Mouse (Mus musculus) hindbrain, embryonic 12.5 days (tissue): Measurements from ENCODE around the gene Clgn. TPM values are rescaled to one million over a fixed set of nuclear protein-coding genes. Genes with fewer than 3 reads are reported as not detected.

Experiments used
- ATAC-seq: fragments of 200-750 bp; cut with Nextera tagmentation; 2 replicates; pipeline ENCODE4 v1.8.0; 2017; ENCODE audit warnings: moderate TSS enrichment; ENCODE audit not compliant: low FRiP score
- H3K27ac ChIP-seq: fragments of 300-500 bp; sonication (generic); 2 replicates; pipeline ENCODE4 v1.5.1; 2016; ENCODE audit warnings: mild to moderate bottlenecking
- H3K27me3 ChIP-seq: fragments of 300-500 bp; sonication (generic); 2 replicates; pipeline ENCODE4 v1.6.1; 2016; ENCODE audit warnings: mild to moderate bottlenecking
- H3K36me3 ChIP-seq: fragments of 300-500 bp; sonication (generic); 2 replicates; pipeline ENCODE4 v1.6.1; 2016; ENCODE audit warnings: mild to moderate bottlenecking
- H3K4me1 ChIP-seq: fragments of 300-500 bp; sonication (generic); 2 replicates; pipeline ENCODE4 v1.6.1; 2016
- H3K4me2 ChIP-seq: fragments of 300-500 bp; sonication (generic); replicated peaks from 2 replicates; pipeline ENCODE4 v1.6.1; 2016; ENCODE audit warnings: mild to moderate bottlenecking
- H3K4me3 ChIP-seq: fragments of 300-500 bp; sonication (generic); 2 replicates; pipeline ENCODE4 v1.5.1; 2016; ENCODE audit warnings: mild to moderate bottlenecking
- H3K9ac ChIP-seq: fragments of 300-500 bp; sonication (generic); 2 replicates; pipeline ENCODE4 v1.6.1; 2016; ENCODE audit warnings: mild to moderate bottlenecking, moderate library complexity
- H3K9me3 ChIP-seq: fragments of 300-500 bp; sonication (generic); replicated peaks from 2 replicates; pipeline ENCODE4 v1.6.1; 2016; ENCODE audit warnings: mild to moderate bottlenecking
- WGBS: fragments of 180-500 bp; shearing (Covaris S2); methylation state at CpG from one replicate; pipeline ENCODE4 v1.1.7; 2016; 5-methylcytosine and 5-hydroxymethylcytosine counted together
- polyA plus RNA-seq: library from polyadenylated mRNA; unstranded; fragments of >200 nt; fragmentation: Nextera tagmentation; extraction: Ambion mirVana; gene quantifications from 2 replicates; pipeline ENCODE4 v1.2.1, GENCODE M21; 2016

Gene Clgn
- 6.0 and 6.6 TPM in 2 replicates for polyA plus RNA-seq

DNA sequence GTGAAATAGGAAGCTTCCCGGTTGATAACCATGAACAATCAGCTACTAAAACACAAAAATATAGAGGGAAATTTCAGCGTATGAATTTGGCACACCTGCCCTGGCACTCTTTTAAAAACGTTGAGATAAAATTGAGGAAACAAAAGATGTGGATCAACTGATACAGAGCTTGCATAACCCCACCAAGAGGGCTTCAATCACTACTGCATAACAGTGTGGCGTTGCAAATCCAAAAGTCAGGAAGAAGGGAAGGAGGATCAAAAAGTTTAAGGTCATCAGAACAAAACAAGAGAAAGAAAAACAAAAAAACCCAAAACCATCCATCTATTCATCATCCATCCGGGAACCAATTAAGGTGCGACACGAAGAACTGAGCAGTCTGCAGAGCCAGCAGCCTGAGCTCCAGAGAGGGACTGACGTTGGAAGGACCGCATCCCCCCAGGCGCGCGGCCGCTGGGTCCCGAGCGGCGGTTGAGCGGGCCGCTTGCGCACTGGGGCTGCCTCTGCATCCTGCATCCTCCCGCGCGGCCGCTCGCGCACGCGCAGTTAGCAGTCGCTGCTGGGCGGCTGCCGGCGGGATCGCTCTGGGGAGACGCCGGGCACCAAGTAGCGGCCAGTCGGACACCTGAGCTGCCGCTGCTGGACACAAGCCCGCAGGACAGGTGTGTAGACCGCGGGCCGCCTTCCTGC lies at the start of gene Clgn:
Gene Clgn, plus strand, starts transcription at position 552 of the 690 bp plus-strand sequence.
- ATAC-seq, result peak; percentile 94
- Histone ChIP-seq H3K27ac (no peak within 1 kb of the TSS), H3K4me2 (peak within 1 kb of the TSS; percentile 68), H3K36me3 (no peaks in the 10 kb centered on the region), H3K9me3 (no peaks in the 10 kb centered on the region), H3K9ac (peak within 1 kb of the TSS; percentile 67), H3K4me3 (peak within 1 kb of the TSS; percentile 55), H3K27me3 (peaks cover 16% of the 10 kb centered on the region), H3K4me1 (peaks cover 6% of the 10 kb centered on the region)
- 4% methylated on average over 41 of the region's 41 CpGs for WGBS

DNA sequence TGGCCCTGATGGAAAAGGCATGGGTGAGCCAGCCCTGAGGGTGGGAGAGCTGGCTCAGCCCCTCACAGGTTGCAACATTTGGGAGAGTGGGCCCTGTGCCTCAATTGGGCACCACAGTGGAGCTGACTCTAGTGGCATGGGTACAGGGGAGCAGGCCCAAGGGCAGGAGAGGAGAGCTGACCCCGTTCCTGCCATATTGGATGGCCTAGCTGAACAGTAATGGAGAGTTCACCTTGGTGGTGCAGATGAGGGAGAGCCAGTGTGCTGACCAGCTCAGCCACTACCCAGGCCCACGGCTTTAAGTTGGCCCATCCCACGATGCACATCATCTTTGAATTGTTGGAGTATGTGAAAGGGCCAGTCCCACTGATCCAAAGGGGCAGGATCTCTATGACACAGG lies 47.6 kb upstream of the Clgn start:
- no peaks in the 10 kb centered on the region for H3K9me3 ChIP-seq
- no peaks in the 10 kb centered on the region for H3K4me1 ChIP-seq
- 89% methylated on average over 3 of the region's 3 CpGs for WGBS
- H3K36me3 ChIP-seq, result no peaks in the 10 kb centered on the region
- no peaks in the 10 kb centered on the region for H3K27me3 ChIP-seq
- H3K4me2 ChIP-seq, result no peak overlapping the region
- ATAC-seq, result no peak
- H3K4me3 ChIP-seq, result no peak overlapping the region
- no peak overlapping the region for H3K27ac ChIP-seq
- no peak overlapping the region for H3K9ac ChIP-seq

DNA sequence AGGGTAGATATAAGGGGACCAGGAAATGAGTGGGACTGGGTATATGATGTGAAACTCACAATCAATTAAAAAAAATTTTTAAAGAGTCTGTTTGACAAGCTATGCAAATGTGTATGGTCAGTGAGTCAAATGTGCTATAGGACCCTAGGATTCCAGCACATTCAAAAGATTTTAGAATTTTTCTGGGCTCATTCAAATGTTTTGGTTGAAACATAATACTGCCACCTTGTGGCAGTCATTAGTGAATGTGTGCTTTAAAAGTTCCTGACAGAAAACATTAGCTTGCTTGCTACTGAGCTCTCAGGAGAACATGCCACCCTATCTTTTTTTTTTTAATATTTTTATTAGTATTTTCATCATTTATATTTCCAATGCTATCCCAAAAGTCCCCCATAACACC lies 47.0 kb upstream of the Clgn start:
- no peak for ATAC-seq
- Histone ChIP-seq H3K9me3 (no peaks in the 10 kb centered on the region), H3K27me3 (no peaks in the 10 kb centered on the region), H3K4me2 (no peak overlapping the region), H3K9ac (no peak overlapping the region), H3K27ac (no peak overlapping the region), H3K36me3 (no peaks in the 10 kb centered on the region), H3K4me1 (no peaks in the 10 kb centered on the region), H3K4me3 (no peak overlapping the region)

DNA sequence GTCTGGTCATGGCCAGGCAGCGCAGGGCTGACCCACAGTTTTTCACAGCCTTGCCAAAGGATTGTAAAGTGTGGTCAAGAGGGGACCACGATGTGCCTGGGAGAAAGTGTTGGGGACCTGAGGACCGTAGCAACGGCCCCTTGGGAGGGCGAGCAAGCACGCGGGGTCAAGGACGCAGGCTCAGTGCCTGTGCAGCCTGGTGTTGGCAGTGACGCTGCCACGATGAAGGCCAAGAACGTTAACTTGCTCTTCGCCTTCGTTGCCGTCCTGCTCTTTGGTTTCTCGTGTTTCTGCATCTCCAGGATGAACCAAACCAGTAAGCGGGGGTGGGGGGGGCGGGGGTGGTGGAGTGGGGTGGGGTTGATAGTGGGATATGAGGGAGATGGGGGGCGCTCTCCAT lies 41.4 kb upstream of the Clgn start, which contains the start of gene Mgat4d:
Gene Mgat4d, plus strand, starts transcription at position 209 of the 400 bp plus-strand sequence.
- Histone ChIP-seq H3K27me3 (no peaks in the 10 kb centered on the region), H3K4me1 (no peaks in the 10 kb centered on the region), H3K9me3 (no peaks in the 10 kb centered on the region), H3K27ac (no peak within 1 kb of the TSS), H3K36me3 (no peaks in the 10 kb centered on the region), H3K9ac (no peak within 1 kb of the TSS), H3K4me2 (no peak within 1 kb of the TSS), H3K4me3 (no peak within 1 kb of the TSS)
- no peak for ATAC-seq
- 83% methylated on average over 16 of the region's 18 CpGs for WGBS

DNA sequence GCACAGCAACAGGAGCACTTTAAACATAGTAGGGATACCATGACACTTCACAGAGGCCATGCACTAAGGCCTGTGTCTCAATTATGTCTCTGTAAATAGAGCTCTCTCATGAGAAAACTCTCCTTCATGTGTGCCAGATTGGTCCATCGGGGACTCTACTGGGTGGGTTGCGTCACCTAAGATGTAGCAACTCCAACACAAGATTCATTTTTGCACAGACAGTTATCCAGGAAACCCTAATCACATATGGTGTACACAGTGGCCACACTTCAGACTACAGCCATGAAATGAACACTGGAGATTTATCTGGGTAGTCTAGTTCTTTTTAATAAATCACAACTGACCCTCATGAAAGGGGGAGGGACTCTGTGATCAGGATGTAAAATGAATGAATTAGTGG lies 38.4 kb upstream of the Clgn start:
- Histone ChIP-seq H3K4me3 (no peak overlapping the region), H3K36me3 (no peaks in the 10 kb centered on the region), H3K4me1 (no peaks in the 10 kb centered on the region), H3K4me2 (no peak overlapping the region), H3K9me3 (no peaks in the 10 kb centered on the region), H3K27me3 (no peaks in the 10 kb centered on the region), H3K27ac (no peak overlapping the region), H3K9ac (no peak overlapping the region)
- WGBS, result 97% methylated on average over 2 of the region's 2 CpGs
- no peak for ATAC-seq

DNA sequence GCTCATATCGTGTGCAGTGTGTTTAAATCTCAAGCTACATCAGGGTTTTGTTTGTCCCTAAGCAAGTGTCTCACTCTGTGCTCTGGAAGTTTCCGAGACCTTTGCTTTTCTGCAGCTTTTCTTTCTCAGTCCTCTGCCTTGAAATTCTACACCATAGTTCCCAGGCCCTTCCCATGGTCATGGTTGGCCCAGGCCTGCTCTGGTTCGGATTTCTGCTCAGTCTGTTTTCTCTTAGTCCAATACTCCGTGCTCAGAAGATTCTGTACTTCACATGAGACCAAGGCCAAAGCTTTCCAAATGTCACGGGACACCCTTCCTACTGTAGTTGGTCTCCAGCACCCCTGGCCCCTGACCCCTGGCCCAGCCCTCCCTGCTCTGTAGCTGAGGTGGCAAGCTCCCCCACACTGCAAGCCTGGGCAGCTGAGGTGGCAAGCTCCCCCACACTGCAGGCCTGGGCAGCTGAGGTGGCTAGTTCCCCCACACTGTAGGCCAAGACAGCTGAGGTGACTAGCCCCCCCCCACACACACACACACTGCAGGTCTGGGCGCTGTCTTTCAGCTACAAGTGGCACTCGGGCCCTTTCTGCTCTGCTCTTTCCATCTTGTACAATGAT lies 26.4 kb upstream of the Clgn start:
- H3K4me2 ChIP-seq, result no peak overlapping the region
- no peak overlapping the region for H3K4me3 ChIP-seq
- H3K27me3 ChIP-seq, result no peaks in the 10 kb centered on the region
- H3K27ac ChIP-seq, result no peak overlapping the region
- H3K9ac ChIP-seq, result no peak overlapping the region
- 60% methylated on average over 7 of the region's 7 CpGs for WGBS
- 0 out of 2 replicates have a peak, but pooled peaks cover 2% of the 10 kb centered on the region for H3K4me1 ChIP-seq
- no peaks in the 10 kb centered on the region for H3K9me3 ChIP-seq
- no peaks in the 10 kb centered on the region for H3K36me3 ChIP-seq
- ATAC-seq, result no peak

DNA sequence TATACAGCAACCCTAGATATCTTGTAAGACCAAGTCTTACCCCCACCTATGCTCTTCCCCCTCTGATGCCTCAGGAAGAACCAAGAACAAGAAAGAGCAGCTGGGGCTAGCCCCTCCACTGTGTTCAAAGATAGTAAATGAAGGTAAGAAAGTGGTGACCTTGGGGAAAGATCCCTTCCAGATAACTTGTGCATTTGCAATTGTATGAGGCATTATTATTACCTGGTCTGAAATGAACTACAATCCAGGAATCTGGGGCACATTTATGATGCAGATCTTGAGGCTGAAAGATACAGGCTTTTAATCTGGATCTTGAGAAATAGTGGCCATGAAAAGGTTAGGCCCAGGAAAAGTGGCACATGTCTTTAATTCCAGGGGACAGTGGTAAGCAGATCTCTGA lies 12.4 kb upstream of the Clgn start:
- Histone ChIP-seq H3K9ac (no peak overlapping the region), H3K4me3 (no peak overlapping the region), H3K4me2 (no peak overlapping the region)

DNA sequence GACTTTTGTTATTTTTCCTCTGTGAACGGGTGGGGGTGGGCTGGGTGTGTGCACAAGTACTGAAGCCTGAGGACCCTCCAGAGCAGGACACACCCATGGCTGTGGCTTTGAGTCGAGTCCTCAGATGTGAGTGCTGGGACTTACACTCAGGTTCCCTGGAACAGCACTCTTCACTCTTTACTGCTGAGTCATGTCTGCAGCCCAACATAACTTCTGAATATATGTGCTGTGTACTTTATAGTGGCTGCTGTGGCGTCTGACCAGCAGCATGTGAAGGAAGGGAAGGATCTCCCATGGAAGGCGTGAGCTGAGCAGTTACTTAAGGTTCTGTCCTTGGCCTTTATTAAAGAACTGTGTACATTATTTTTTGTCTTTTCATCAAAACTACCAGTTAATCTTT lies 9.5 kb upstream of the Clgn start:
- Histone ChIP-seq H3K4me3 (no peak overlapping the region), H3K9me3 (no peaks in the 10 kb centered on the region), H3K9ac (no peak overlapping the region), H3K27me3 (no peaks in the 10 kb centered on the region), H3K4me2 (no peak overlapping the region), H3K4me1 (no peaks in the 10 kb centered on the region), H3K36me3 (no peaks in the 10 kb centered on the region), H3K27ac (no peak overlapping the region)
- ATAC-seq, result no peak
- WGBS, result 77% methylated on average over 4 of the region's 4 CpGs

More for the DNA sequence above, 12.4 kb upstream of the Clgn start:
- ATAC-seq, result no peak
- Histone ChIP-seq H3K4me1 (no peaks in the 10 kb centered on the region), H3K36me3 (no peaks in the 10 kb centered on the region), H3K27ac (no peak overlapping the region), H3K9me3 (no peaks in the 10 kb centered on the region), H3K27me3 (no peaks in the 10 kb centered on the region)

DNA sequence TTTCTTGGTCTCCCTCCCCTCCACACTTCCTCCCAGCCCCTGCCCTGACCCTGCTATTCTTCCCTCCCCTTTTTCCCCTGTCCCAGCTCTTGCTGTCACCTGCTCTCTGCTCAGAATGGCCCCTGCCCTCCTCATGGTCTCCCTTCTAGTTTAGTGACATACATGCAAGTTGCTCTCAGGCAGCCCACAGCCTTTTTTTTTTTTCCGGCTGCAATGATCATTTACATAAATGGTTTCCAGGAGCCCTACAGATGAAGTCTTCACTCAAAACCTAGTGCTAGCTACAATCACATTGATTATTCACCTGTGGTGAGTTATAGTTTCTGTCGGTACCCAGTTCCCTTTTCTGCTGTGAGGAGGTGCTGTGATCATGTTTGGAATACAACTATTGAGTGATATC lies 8.7 kb upstream of the Clgn start:
- Histone ChIP-seq H3K27ac (no peak overlapping the region), H3K36me3 (no peaks in the 10 kb centered on the region), H3K4me2 (no peak overlapping the region), H3K27me3 (no peaks in the 10 kb centered on the region), H3K4me1 (no peaks in the 10 kb centered on the region), H3K9ac (no peak overlapping the region), H3K4me3 (no peak overlapping the region), H3K9me3 (no peaks in the 10 kb centered on the region)
- ATAC-seq, result no peak
- 83% methylated on average over 2 of the region's 2 CpGs for WGBS

DNA sequence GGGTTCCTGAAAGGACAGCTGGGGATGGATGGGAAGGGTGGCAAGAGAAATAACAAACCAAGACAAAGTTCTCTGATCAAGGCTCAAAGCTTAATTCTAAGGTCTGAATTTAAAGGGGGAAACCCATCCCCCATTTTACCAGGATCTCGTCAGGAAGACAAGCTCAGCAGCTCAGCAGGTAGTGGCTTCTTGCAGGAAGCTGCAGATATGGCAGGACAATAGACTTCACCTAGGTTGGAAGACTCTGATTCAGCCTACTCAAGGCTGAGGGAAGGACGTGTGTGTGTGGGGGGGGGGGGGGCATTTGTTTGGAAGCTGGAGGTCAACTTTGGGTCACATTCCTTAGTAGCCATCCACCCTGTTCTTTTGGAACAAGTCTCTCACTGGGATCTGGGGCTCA lies 6.8 kb upstream of the Clgn start:
- ATAC-seq, result no peak
- H3K9ac ChIP-seq, result no peak overlapping the region
- WGBS, result 20% methylated on average over 2 of the region's 2 CpGs

DNA sequence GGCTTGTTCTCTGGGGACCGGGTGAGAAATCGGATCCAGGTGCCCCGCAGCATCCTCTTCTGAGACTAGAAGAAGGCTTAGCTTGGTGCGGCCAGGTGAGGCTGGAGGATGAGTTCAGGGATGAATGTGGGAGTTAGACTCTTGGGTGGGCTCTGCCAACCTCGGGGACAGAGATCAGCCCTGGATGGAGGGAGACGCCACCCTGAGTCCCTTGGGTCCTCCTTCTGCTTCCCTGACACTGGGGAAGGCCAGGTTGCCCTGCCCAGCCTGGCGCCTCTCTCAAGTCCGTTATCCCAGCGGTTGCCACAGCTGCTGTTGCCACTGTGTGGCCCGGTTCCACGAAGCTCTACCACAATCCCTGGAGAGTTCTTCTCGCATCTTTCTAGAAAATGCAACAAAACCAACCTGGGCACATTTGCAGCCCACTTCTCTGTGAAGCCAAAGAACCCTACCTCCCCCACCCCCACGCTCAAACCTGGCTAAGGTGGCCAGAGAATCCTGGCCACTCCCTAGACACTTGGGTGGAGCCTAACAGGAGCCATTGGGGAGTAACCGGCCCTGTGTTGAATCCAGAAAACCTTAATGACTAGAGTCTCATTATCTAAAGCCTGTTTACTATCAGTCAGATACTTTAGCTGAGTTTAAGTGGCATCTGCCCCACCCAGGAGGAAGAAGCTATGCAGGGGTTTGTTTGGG lies 487 bp downstream of the Clgn start:
- ATAC-seq, result peak; percentile 79
- Histone ChIP-seq H3K4me3 (peak overlapping the region; percentile 55), H3K9me3 (no peaks in the 10 kb centered on the region)

More for the DNA sequence above, 6.8 kb upstream of the Clgn start:
- Histone ChIP-seq H3K27me3 (no peaks in the 10 kb centered on the region), H3K4me3 (no peak overlapping the region), H3K27ac (no peak overlapping the region), H3K36me3 (no peaks in the 10 kb centered on the region), H3K9me3 (no peaks in the 10 kb centered on the region), H3K4me2 (no peak overlapping the region), H3K4me1 (no peaks in the 10 kb centered on the region)

DNA sequence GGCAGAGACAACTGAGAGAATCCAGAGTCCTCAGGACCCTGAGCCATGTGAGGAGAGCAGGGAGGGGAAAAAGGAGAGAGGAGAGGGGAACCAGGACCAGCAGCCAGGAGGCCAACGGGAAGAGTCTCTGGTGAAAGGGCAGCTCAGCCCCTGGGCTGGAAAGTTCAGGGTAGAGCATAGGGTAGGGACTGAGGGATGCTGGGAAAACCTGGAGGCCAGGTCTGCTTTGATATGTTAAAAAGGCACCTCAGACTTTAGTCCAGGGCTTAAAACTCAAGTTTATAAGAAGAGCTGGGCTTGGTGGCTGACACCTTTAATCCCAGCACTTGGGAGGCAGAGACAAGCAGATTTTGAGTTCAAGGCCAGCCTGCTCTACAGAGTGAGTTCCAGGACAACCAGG lies 2.9 kb downstream of the Clgn start:
- no peak for ATAC-seq
- Histone ChIP-seq H3K4me3 (no peak overlapping the region), H3K36me3 (no peaks in the 10 kb centered on the region), H3K4me1 (peaks cover 6% of the 10 kb centered on the region), H3K9me3 (no peaks in the 10 kb centered on the region), H3K27me3 (peaks cover 16% of the 10 kb centered on the region), H3K27ac (no peak overlapping the region), H3K9ac (no peak overlapping the region), H3K4me2 (no peak overlapping the region)
- WGBS, result 64% methylated on average over 1 of the region's 1 CpGs

More for the DNA sequence above, 487 bp downstream of the Clgn start:
- H3K36me3 ChIP-seq, result no peaks in the 10 kb centered on the region
- peak overlapping the region; percentile 67 for H3K9ac ChIP-seq
- WGBS, result 6% methylated on average over 14 of the region's 14 CpGs
- peak overlapping the region; percentile 68 for H3K4me2 ChIP-seq
- H3K27me3 ChIP-seq, result peaks cover 16% of the 10 kb centered on the region
- no peak overlapping the region for H3K27ac ChIP-seq
- peaks cover 6% of the 10 kb centered on the region for H3K4me1 ChIP-seq
